Mouse (Mus musculus): Measurements from ENCODE around the gene Vmn1r166.
"Not testable (repeated sequence)": the region's sequence is repeated elsewhere in the genome, so short reads cannot be mapped to it uniquely, and the experiment has no call there.

The Vmn1r166 gene

GRCm38 (mm10) chr7:23251582-23251981 is at the start of gene Vmn1r166:
Gene Vmn1r166 (minus strand): TSS chr7:23251682.
- DNase-seq (ENCODE audit: extremely low spot score, low spot score): not testable (repeated sequence)

DNA sequence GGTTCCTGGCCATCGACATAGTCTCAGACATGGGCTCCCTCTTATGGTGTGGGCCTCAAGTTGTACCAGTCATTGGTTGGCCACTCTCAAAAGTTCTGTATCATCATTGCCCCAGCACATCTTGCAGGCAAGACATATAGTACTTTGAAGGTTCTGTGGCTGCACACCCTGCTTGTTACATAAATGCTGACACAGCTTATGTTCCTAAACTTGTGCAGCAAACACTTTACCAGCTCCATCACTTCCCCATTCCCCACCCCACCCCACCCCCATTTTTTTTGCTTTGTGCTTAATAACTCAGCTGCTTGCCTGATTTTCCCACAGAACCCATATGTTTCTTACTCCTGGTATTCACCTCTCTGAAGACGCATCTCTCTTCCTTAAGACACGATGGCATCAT is 49.4 kb upstream of the Vmn1r166 start, which contains the start of gene Nlrp4e:
Nlrp4e (plus strand) TSS at position 301 of the 400 bp plus-strand sequence.
- DNase-seq (ENCODE audit: extremely low spot score, low spot score): not testable (repeated sequence)

DNA sequence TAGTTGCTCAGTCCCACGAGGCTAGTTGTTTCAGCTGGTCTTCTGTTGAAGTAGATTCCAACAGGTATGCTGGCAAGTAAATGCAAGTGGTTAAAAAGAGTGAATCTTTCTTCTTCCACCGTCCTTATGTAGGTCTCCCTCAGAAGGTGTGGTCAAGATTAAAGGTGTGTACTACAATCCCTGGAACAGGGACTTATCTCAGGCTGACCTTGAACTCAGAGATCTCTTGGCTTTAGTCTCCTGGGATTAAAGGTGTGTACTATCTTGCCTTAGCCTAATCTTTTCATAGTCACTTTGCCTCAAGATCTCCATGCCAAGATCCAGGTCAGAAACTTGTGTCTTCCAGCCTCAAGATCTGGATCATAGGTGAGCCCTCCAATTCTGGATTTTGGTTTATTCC is 27.3 kb upstream of the Vmn1r166 start, which contains the start of gene Gm6902:
Gm6902 (minus strand) TSS at position 101 of the 400 bp plus-strand sequence.
- DNase-seq (ENCODE audit: extremely low spot score, low spot score): not testable (repeated sequence)

GRCm38 (mm10) chr7:23217032-23217431 is 34.5 kb downstream of the Vmn1r166 start, which contains the start of gene Vmn1r165:
Gene Vmn1r165 (plus strand): TSS chr7:23217332.
- DNase-seq (ENCODE audit: extremely low spot score, low spot score): not testable (repeated sequence)

All from neural tube, embryonic 10.5 days (tissue).